Mouse (Mus musculus) intestine, embryonic 15.5 days (tissue): ENCODE data around the gene Shc2. TPM values are rescaled to one million over a fixed set of nuclear protein-coding genes. Genes with fewer than 3 reads are reported as not detected.

Source experiments
- ATAC-seq: fragments of 200-750 bp; cut with Nextera tagmentation; 2 replicates; pipeline ENCODE4 v1.8.0; 2017; ENCODE audit warnings: moderate TSS enrichment, moderate library complexity
- H3K27ac ChIP-seq: fragments of 300-500 bp; sonication (generic); 2 replicates; pipeline ENCODE4 v1.5.1; 2015; ENCODE audit warnings: mild to moderate bottlenecking, inconsistent platforms
- H3K27me3 ChIP-seq: fragments of 300-500 bp; sonication (generic); replicated peaks from 2 replicates; pipeline ENCODE4 v1.6.1; 2015; ENCODE audit warnings: inconsistent platforms
- H3K36me3 ChIP-seq: fragments of 300-500 bp; sonication (generic); 2 replicates; pipeline ENCODE4 v1.6.1; 2015; ENCODE audit warnings: inconsistent platforms
- H3K4me1 ChIP-seq: fragments of 300-500 bp; sonication (generic); replicated peaks from 2 replicates; pipeline ENCODE4 v1.6.1; 2015; ENCODE audit warnings: inconsistent platforms
- H3K4me2 ChIP-seq: fragments of 300-500 bp; sonication (generic); replicated peaks from 2 replicates; pipeline ENCODE4 v1.6.1; 2015; ENCODE audit warnings: mild to moderate bottlenecking, inconsistent platforms
- H3K4me3 ChIP-seq: fragments of 300-500 bp; sonication (generic); replicated peaks from 2 replicates; pipeline ENCODE4 v1.5.1; 2015; ENCODE audit warnings: inconsistent platforms
- H3K9ac ChIP-seq: fragments of 300-500 bp; sonication (generic); 2 replicates; pipeline ENCODE4 v1.6.1; 2015; ENCODE audit warnings: inconsistent platforms
- H3K9me3 ChIP-seq: fragments of 300-500 bp; sonication (generic); 2 replicates; pipeline ENCODE4 v1.6.1; 2016; ENCODE audit warnings: inconsistent platforms
- WGBS: fragments of 180-500 bp; shearing (Covaris S2); methylation state at CpG from one replicate; pipeline ENCODE4 v1.1.7; 2015; 5-methylcytosine and 5-hydroxymethylcytosine counted together
- polyA plus RNA-seq: library from polyadenylated mRNA; unstranded; fragments of >200 nt; fragmentation: Nextera tagmentation; extraction: Ambion mirVana; gene quantifications from 2 replicates; pipeline ENCODE4 v1.2.1, GENCODE M21; 2015

Shc2 gene
- polyA plus RNA-seq, 1 experiment from 2014 or later = 8.2 TPM

DNA sequence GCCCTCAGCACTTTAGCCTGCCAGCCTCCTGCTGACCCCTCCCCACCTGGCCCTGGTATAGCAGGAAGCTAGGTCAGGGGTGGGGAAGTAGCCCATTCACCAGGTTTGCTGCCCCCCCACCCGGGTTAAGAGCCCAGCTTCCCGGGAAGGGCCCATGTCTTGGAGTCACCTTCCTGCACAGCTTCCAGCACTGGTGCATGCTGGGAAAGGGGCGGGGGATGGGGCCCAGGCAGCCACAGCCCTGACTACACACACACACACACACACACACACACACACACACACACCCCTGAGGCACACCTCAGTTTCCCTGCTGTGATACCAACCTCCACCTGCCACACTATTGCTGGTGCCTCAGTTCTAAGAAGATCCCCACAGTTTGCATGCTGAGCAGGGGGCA is 24.1 kb upstream of the Shc2 start:
- Histone ChIP-seq H3K4me2 (no peak overlapping the region), H3K4me3 (no peak overlapping the region), H3K27me3 (no peaks in the 10 kb centered on the region), H3K9me3 (no peaks in the 10 kb centered on the region), H3K36me3 (no peaks in the 10 kb centered on the region), H3K4me1 (peaks cover 6% of the 10 kb centered on the region; the same call in 1 of the 2 replicates), H3K27ac (no peak overlapping the region), H3K9ac (no peak overlapping the region)
- no peak for ATAC-seq
- 48% methylated on average over 3 of the region's 3 CpGs for WGBS

DNA sequence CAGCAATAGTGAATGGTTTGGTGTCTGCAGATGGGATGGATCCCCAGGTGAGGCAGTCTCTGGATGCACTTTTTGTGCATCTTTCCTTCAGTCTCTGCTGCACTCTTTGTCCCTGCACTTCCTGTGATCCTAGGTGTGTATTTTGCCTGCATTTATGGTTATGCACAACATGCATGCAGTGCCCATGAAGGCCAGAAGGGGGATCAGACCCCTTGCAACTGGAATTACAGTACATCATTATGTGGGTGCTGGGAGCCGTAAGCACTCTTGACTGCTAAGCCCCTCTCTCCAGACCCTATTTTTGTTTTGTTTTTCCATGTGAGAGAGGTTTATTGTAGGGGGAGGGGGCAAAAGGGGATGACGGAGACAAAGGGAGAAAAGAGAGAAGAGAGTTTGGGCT is 22.6 kb upstream of the Shc2 start:
- H3K36me3 ChIP-seq = no peaks in the 10 kb centered on the region
- 75% methylated on average over 2 of the region's 2 CpGs for WGBS
- H3K27me3 ChIP-seq = no peaks in the 10 kb centered on the region; the same call in 1 of the 2 replicates
- no peaks in the 10 kb centered on the region for H3K9me3 ChIP-seq
- no peak for ATAC-seq
- H3K9ac ChIP-seq = no peak overlapping the region
- H3K27ac ChIP-seq = no peak overlapping the region
- no peak overlapping the region for H3K4me2 ChIP-seq
- H3K4me1 ChIP-seq = peaks cover 6% of the 10 kb centered on the region; the same call in 1 of the 2 replicates
- no peak overlapping the region for H3K4me3 ChIP-seq

DNA sequence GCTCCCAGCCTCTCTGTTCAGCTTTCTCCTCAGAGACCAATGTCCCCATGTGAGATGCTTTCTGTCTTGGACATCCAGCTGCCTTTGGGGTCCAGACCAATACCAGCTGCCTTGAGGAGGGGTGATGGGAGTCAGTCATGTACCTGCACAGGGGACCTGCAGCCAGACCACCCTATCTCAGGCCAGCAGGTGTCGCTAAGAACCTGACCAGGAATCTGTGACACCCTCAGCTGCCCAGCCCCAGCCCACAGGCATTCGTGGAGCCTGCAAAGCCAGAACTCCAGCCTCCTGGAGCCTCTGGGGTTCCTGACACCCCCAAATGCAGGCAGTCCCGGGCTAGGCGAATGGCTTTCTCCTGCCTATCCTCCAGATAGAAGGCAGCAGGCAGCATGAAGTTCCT is 21.1 kb upstream of the Shc2 start:
- Histone ChIP-seq H3K36me3 (no peaks in the 10 kb centered on the region), H3K9me3 (no peaks in the 10 kb centered on the region), H3K4me2 (no peak overlapping the region), H3K4me3 (no peak overlapping the region), H3K4me1 (peaks cover 2% of the 10 kb centered on the region; the same call in 1 of the 2 replicates), H3K9ac (no peak overlapping the region), H3K27me3 (no peaks in the 10 kb centered on the region; the same call in 1 of the 2 replicates), H3K27ac (no peak overlapping the region)
- WGBS = 14% methylated on average over 4 of the region's 4 CpGs
- 0 out of 2 replicates have a peak, but pooled peaks have one; percentile 48 for ATAC-seq

DNA sequence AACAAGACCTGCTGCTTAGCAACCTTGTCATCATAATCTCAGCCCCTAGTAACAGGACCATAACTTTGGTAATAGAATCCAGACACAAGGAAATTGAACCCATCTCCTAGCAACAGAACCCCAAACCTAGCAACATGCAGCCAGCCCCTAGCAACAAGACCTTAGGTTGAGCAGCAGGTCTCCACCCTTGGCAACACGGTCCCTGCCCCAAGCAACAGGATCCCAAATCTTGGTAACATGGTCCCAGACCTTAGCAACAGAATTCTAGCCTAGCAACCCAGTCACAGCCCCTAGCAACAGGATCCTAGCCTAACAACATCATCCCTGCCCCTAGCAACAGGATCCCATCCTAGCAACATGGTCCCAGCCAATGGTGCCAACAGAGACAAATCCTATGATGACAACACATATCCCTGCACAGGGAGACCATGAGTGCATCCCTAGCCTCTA is 17.3 kb upstream of the Shc2 start:
- no peaks in the 10 kb centered on the region for H3K9me3 ChIP-seq
- 20% methylated on average over 1 of the region's 1 CpGs for WGBS
- H3K9ac ChIP-seq = no peak overlapping the region
- no peaks in the 10 kb centered on the region; the same call in 1 of the 2 replicates for H3K27me3 ChIP-seq
- no peaks in the 10 kb centered on the region for H3K36me3 ChIP-seq
- H3K27ac ChIP-seq = no peak overlapping the region
- H3K4me2 ChIP-seq = no peak overlapping the region
- ATAC-seq = peak; percentile 44; the same call in 1 of the 2 replicates
- H3K4me1 ChIP-seq = no peaks in the 10 kb centered on the region
- no peak overlapping the region for H3K4me3 ChIP-seq

- Histone ChIP-seq H3K27me3 (no peaks in the 10 kb centered on the region; the same call in 1 of the 2 replicates), H3K4me2 (no peak overlapping the region), H3K4me1 (no peaks in the 10 kb centered on the region), H3K9ac (no peak overlapping the region), H3K27ac (no peak overlapping the region), H3K9me3 (no peaks in the 10 kb centered on the region), H3K36me3 (no peaks in the 10 kb centered on the region), H3K4me3 (no peak overlapping the region)
- 85% methylated on average over 7 of the region's 7 CpGs for whole genome bisulfite sequencing
- ATAC-seq = no peak
These were observed 15.1 kb upstream of the Shc2 start for GRCm38 (mm10) chr10:79652789-79653188.

GRCm38 (mm10) chr10:79649070-79649751 is 11.5 kb upstream of the Shc2 start:
- Histone ChIP-seq H3K4me2 (no peak overlapping the region), H3K9me3 (no peaks in the 10 kb centered on the region), H3K9ac (no peak overlapping the region), H3K27me3 (no peaks in the 10 kb centered on the region), H3K4me1 (no peaks in the 10 kb centered on the region), H3K36me3 (no peaks in the 10 kb centered on the region), H3K27ac (no peak overlapping the region), H3K4me3 (no peak overlapping the region)
- peak; percentile 79 for ATAC-seq
- WGBS = 26% methylated on average over 7 of the region's 7 CpGs

DNA sequence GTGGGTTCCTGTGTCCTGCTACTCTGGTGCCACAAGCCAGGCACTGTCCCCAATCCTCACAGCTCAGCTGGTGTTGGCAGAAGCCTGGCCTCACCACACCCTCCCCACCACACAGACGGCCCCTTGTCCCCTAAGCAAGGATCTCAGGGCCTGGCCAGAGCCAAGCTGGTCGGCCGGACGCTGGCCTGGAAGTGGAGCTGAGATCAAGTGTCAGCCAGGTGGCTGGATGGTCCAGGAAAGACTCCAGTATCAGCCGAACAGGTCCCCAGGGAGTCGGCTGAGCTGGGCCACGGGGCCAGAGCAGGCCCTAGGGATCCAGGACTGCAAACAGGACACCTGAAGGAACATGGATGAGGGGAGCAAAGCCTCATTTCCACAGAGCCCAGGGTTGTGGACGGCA is 8.0 kb upstream of the Shc2 start, which contains the start of gene Odf3l2:
Gene Odf3l2, minus strand, starts transcription at position 28 of the 400 bp plus-strand sequence.
- Histone ChIP-seq H3K27me3 (no peaks in the 10 kb centered on the region), H3K4me1 (no peaks in the 10 kb centered on the region), H3K4me2 (no peak within 1 kb of the TSS), H3K4me3 (no peak within 1 kb of the TSS), H3K9me3 (no peaks in the 10 kb centered on the region), H3K9ac (no peak within 1 kb of the TSS), H3K27ac (no peak within 1 kb of the TSS), H3K36me3 (no peaks in the 10 kb centered on the region)
- 72% methylated on average over 8 of the region's 8 CpGs for WGBS
- no peak for ATAC-seq

DNA sequence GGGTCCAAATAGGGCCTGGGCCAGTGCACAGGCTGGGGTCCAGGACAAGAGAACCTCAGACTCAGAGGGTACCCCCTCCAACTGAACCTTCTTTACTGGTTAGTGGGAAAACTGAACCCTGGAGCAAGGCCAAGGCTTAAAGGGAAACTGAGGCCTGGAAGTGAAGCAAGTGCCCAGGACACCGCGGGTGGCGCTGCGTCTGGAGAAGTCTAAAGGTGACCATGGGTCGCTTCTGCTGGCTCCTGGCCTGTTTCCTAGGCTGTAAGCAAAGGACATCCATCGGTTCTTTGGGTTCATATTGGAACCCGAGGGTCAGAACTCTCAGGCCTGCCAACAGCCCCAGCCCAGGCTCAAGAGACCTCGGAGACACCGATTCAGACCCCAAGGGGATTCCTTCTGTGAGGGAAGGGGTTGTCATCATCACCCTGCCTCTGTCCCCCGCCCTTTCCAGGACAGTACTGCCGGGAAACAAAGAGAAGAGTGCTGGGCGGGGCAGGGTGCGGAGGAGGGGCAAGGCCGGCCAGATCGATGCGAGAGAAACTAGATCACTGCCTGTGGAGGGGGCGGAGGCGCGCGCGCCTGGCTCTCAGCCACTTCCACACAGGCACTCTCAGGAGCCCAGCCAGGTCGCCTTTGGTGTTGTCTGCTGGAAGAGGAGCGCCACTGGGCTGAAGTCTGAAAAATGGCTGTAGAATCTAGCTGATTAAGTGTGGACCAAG is 927 bp upstream of the Shc2 start:
- WGBS = 8% methylated on average over 23 of the region's 23 CpGs
- ATAC-seq = peak; percentile 71
- H3K27me3 ChIP-seq = peaks cover 5% of the 10 kb centered on the region; the same call in 1 of the 2 replicates
- H3K4me2 ChIP-seq = peak overlapping the region; percentile 99
- no peaks in the 10 kb centered on the region for H3K36me3 ChIP-seq
- peak overlapping the region; percentile 75 for H3K4me3 ChIP-seq
- H3K4me1 ChIP-seq = peaks cover 15% of the 10 kb centered on the region
- H3K9me3 ChIP-seq = no peaks in the 10 kb centered on the region
- peak overlapping the region; percentile 33; the same call in 1 of the 2 replicates for H3K27ac ChIP-seq
- peak overlapping the region; percentile 69; the same call in 1 of the 2 replicates for H3K9ac ChIP-seq

- Histone ChIP-seq H3K4me2 (peak overlapping the region; percentile 99), H3K27me3 (peaks cover 5% of the 10 kb centered on the region; the same call in 1 of the 2 replicates), H3K9ac (no peak overlapping the region), H3K9me3 (no peaks in the 10 kb centered on the region), H3K36me3 (no peaks in the 10 kb centered on the region), H3K27ac (no peak overlapping the region), H3K4me1 (peaks cover 15% of the 10 kb centered on the region), H3K4me3 (peak overlapping the region; percentile 75; the same call in 1 of the 2 replicates)
- no peak for ATAC-seq
- WGBS = 83% methylated on average over 8 of the region's 8 CpGs
These were observed 1.4 kb downstream of the Shc2 start for GRCm38 (mm10) chr10:79636287-79636686.

DNA sequence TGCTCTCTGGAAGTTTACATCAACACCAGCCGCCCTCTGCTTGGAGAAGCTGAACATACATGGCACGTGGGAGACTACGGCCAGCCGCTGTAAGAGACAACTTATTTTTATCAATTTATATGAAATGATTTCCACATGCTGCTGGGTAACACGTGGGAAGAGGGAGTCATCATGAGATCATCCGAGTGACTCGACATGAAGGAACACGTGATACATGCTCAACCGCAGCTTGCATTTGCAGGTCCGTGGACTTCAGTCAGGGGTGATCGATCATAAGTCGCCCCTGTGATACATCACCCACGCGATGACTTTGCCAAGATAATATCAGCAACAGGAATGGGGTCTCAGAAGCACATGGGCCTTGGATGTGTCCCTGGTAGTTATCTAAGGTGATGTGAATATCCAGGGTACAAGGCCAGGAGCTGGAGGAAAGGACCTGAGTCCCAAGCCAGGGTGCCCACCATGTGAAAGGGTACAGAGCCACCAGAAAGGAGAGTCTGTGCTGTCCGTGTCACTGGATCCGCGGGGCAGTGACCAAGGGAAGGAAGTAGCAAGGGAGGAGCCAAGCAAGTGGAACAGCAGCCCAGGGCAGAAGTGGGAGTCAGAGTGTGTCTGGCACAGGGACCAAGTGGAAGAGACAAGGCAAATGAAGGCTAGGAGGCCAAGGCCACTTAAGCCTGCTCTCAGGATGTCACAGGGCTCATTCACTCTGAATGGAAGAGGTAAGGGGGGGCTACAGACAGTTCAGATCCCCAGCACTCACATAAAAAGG is 4.5 kb downstream of the Shc2 start:
- 81% methylated on average over 17 of the region's 17 CpGs for WGBS
- Histone ChIP-seq H3K27me3 (peaks cover 5% of the 10 kb centered on the region; the same call in 1 of the 2 replicates), H3K4me3 (no peak overlapping the region), H3K4me2 (no peak overlapping the region), H3K9me3 (no peaks in the 10 kb centered on the region), H3K4me1 (peaks cover 1% of the 10 kb centered on the region), H3K36me3 (no peaks in the 10 kb centered on the region), H3K9ac (no peak overlapping the region), H3K27ac (no peak overlapping the region)
- no peak for ATAC-seq

DNA sequence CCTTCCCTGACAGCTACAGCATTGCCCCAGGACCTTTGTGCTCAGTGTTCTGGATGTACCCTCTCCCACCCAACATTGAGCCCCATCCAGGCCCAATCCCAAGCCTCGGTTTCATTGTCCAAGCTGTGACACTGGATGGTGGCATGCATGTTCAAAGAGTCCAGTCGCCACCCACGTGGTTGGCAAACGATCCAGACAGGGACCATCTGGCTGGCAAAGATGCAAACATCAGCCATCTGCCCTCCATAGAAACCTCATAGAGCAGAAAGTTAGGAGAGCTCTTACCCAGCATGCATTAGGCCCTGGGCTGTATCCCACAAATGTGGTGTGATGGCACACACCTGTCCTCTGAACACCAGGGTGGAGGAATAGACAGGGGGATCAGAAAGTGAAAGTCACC is 6.3 kb downstream of the Shc2 start:
- H3K9me3 ChIP-seq = no peaks in the 10 kb centered on the region
- H3K4me1 ChIP-seq = no peaks in the 10 kb centered on the region
- H3K27me3 ChIP-seq = no peaks in the 10 kb centered on the region; the same call in 1 of the 2 replicates
- ATAC-seq = no peak
- H3K9ac ChIP-seq = no peak overlapping the region
- 82% methylated on average over 4 of the region's 4 CpGs for WGBS
- H3K4me2 ChIP-seq = no peak overlapping the region
- no peaks in the 10 kb centered on the region for H3K36me3 ChIP-seq
- H3K27ac ChIP-seq = no peak overlapping the region
- H3K4me3 ChIP-seq = no peak overlapping the region

DNA sequence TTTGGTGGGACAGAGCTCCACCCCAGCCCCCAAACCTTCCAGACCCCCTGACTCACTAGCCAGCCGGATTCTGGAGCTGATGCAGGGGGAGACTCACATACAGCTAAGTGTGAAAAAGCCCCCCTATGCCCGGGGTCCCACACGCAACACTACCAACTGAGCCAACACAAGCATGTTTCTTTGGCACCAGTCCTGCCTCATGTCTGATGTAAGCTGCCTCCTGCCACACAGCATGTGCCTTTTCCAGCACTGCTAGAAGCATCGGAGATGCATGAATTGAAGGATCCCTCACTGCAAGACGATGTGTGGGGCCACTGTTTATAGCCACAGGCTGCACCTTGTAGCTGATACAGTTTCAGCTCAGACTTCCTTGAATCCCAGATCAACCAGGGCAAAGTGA is 9.3 kb downstream of the Shc2 start:
- H3K4me2 ChIP-seq = no peak overlapping the region
- no peak overlapping the region for H3K9ac ChIP-seq
- no peak overlapping the region for H3K4me3 ChIP-seq
- ATAC-seq = no peak
- no peaks in the 10 kb centered on the region for H3K4me1 ChIP-seq
- H3K36me3 ChIP-seq = no peaks in the 10 kb centered on the region
- no peaks in the 10 kb centered on the region for H3K9me3 ChIP-seq
- 81% methylated on average over 5 of the region's 5 CpGs for WGBS
- no peak overlapping the region for H3K27ac ChIP-seq
- H3K27me3 ChIP-seq = no peaks in the 10 kb centered on the region
